Mouse (Mus musculus): ENCODE results near the gene 1810055G02Rik. TPM values are rescaled to one million over a fixed set of nuclear protein-coding genes. Genes with fewer than 3 reads are reported as not detected.

The 1810055G02Rik gene
- polyA plus RNA-seq, 1 experiment from 2014 or later: 18.6 TPM

- H3K9ac ChIP-seq (ENCODE audit: low read length): no peak overlapping the region
- H3K27me3 ChIP-seq (ENCODE audit: control insufficient read depth, insufficient read depth, low read length): no peaks in the 10 kb centered on the region
- no peak overlapping the region for H3K4me3 ChIP-seq (ENCODE audit: low read length)
- WGBS: 76% methylated on average over 8 of the region's 8 CpGs
- no peak overlapping the region for H3K4me2 ChIP-seq (ENCODE audit: low read depth, low read length)
- peaks cover 6% of the 10 kb centered on the region; the same call in 1 of the 2 replicates for H3K9me3 ChIP-seq (replicated peaks; ENCODE audit: control insufficient read depth, low read length)
- peaks cover 8% of the 10 kb centered on the region for H3K36me3 ChIP-seq (ENCODE audit: control insufficient read depth, insufficient read depth)
- H3K4me1 ChIP-seq (ENCODE audit: control insufficient read depth, insufficient read depth, low read length): peaks cover 7% of the 10 kb centered on the region
- H3K27ac ChIP-seq (ENCODE audit: low read length): no peak overlapping the region
- ATAC-seq (replicated peaks; ENCODE audit: extremely low read depth, insufficient read depth, low FRiP score): no peak
Observed at GRCm38 (mm10) chr19:3674122-3674855, 33.8 kb upstream of the 1810055G02Rik start.

- Histone ChIP-seq H3K4me2 (ENCODE audit: low read depth, low read length) (peak overlapping the region; percentile 49; the same call in 1 of the 2 replicates), H3K27me3 (ENCODE audit: control insufficient read depth, insufficient read depth, low read length) (no peaks in the 10 kb centered on the region), H3K9me3 (replicated peaks; ENCODE audit: control insufficient read depth, low read length) (no peaks in the 10 kb centered on the region), H3K4me1 (ENCODE audit: control insufficient read depth, insufficient read depth, low read length) (peaks cover 35% of the 10 kb centered on the region), H3K36me3 (ENCODE audit: control insufficient read depth, insufficient read depth) (no peaks in the 10 kb centered on the region), H3K27ac (ENCODE audit: low read length) (peak overlapping the region; percentile 89; the same call in 1 of the 2 replicates), H3K9ac (ENCODE audit: low read length) (no peak overlapping the region), H3K4me3 (ENCODE audit: low read length) (no peak overlapping the region)
- ATAC-seq (replicated peaks; ENCODE audit: extremely low read depth, insufficient read depth, low FRiP score): no peak
- whole genome bisulfite sequencing: 77% methylated on average over 7 of the region's 7 CpGs
Observed at GRCm38 (mm10) chr19:3680732-3681131, 27.4 kb upstream of the 1810055G02Rik start.

GRCm38 (mm10) chr19:3681310-3681934, 26.7 kb upstream of the 1810055G02Rik start:
- Histone ChIP-seq H3K36me3 (ENCODE audit: control insufficient read depth, insufficient read depth) (no peaks in the 10 kb centered on the region), H3K9me3 (replicated peaks; ENCODE audit: control insufficient read depth, low read length) (no peaks in the 10 kb centered on the region), H3K4me1 (ENCODE audit: control insufficient read depth, insufficient read depth, low read length) (peaks cover 35% of the 10 kb centered on the region), H3K27ac (ENCODE audit: low read length) (peak overlapping the region; percentile 89), H3K4me2 (ENCODE audit: low read depth, low read length) (peak overlapping the region; percentile 49), H3K9ac (ENCODE audit: low read length) (peak overlapping the region; percentile 53; the same call in 1 of the 2 replicates), H3K27me3 (ENCODE audit: control insufficient read depth, insufficient read depth, low read length) (no peaks in the 10 kb centered on the region), H3K4me3 (ENCODE audit: low read length) (peak overlapping the region; percentile 24; the same call in 1 of the 2 replicates)
- WGBS: 14% methylated on average over 13 of the region's 13 CpGs
- peak; percentile 76 for ATAC-seq (replicated peaks; ENCODE audit: extremely low read depth, insufficient read depth, low FRiP score)

GRCm38 (mm10) chr19:3684414-3684813, 23.7 kb upstream of the 1810055G02Rik start:
- no peaks in the 10 kb centered on the region for H3K36me3 ChIP-seq (ENCODE audit: control insufficient read depth, insufficient read depth)
- H3K27me3 ChIP-seq (ENCODE audit: control insufficient read depth, insufficient read depth, low read length): no peaks in the 10 kb centered on the region
- no peak for ATAC-seq (replicated peaks; ENCODE audit: extremely low read depth, insufficient read depth, low FRiP score)
- WGBS: 35% methylated on average over 1 of the region's 1 CpGs
- peak overlapping the region; percentile 98 for H3K4me2 ChIP-seq (ENCODE audit: low read depth, low read length)
- peaks cover 40% of the 10 kb centered on the region for H3K4me1 ChIP-seq (ENCODE audit: control insufficient read depth, insufficient read depth, low read length)
- peak overlapping the region; percentile 72; the same call in 1 of the 2 replicates for H3K27ac ChIP-seq (ENCODE audit: low read length)
- H3K9ac ChIP-seq (ENCODE audit: low read length): no peak overlapping the region; the same call in 1 of the 2 replicates
- no peaks in the 10 kb centered on the region for H3K9me3 ChIP-seq (replicated peaks; ENCODE audit: control insufficient read depth, low read length)
- H3K4me3 ChIP-seq (ENCODE audit: low read length): peak overlapping the region; percentile 73; the same call in 1 of the 2 replicates

GRCm38 (mm10) chr19:3684957-3685580, 23.0 kb upstream of the 1810055G02Rik start:
- 30% methylated on average over 11 of the region's 11 CpGs for WGBS
- no peaks in the 10 kb centered on the region for H3K27me3 ChIP-seq (ENCODE audit: control insufficient read depth, insufficient read depth, low read length)
- peak overlapping the region; percentile 98 for H3K4me2 ChIP-seq (ENCODE audit: low read depth, low read length)
- H3K9ac ChIP-seq (ENCODE audit: low read length): peak overlapping the region; percentile 96
- 0 out of 2 replicates have a peak, but pooled peaks cover 2% of the 10 kb centered on the region for H3K9me3 ChIP-seq (replicated peaks; ENCODE audit: control insufficient read depth, low read length)
- ATAC-seq (replicated peaks; ENCODE audit: extremely low read depth, insufficient read depth, low FRiP score): no peak
- peak overlapping the region; percentile 73 for H3K4me3 ChIP-seq (ENCODE audit: low read length)
- peak overlapping the region; percentile 72 for H3K27ac ChIP-seq (ENCODE audit: low read length)
- no peaks in the 10 kb centered on the region for H3K36me3 ChIP-seq (ENCODE audit: control insufficient read depth, insufficient read depth)
- peaks cover 40% of the 10 kb centered on the region for H3K4me1 ChIP-seq (ENCODE audit: control insufficient read depth, insufficient read depth, low read length)

GRCm38 (mm10) chr19:3685611-3686214, 22.4 kb upstream of the 1810055G02Rik start:
- peak overlapping the region; percentile 98 for H3K4me2 ChIP-seq (ENCODE audit: low read depth, low read length)
- peak overlapping the region; percentile 73 for H3K4me3 ChIP-seq (ENCODE audit: low read length)
- peak overlapping the region; percentile 72 for H3K27ac ChIP-seq (ENCODE audit: low read length)
- H3K9ac ChIP-seq (ENCODE audit: low read length): peak overlapping the region; percentile 96
- H3K9me3 ChIP-seq (replicated peaks; ENCODE audit: control insufficient read depth, low read length): 0 out of 2 replicates have a peak, but pooled peaks cover 2% of the 10 kb centered on the region
- no peaks in the 10 kb centered on the region for H3K27me3 ChIP-seq (ENCODE audit: control insufficient read depth, insufficient read depth, low read length)
- peaks cover 34% of the 10 kb centered on the region for H3K4me1 ChIP-seq (ENCODE audit: control insufficient read depth, insufficient read depth, low read length)
- ATAC-seq (replicated peaks; ENCODE audit: extremely low read depth, insufficient read depth, low FRiP score): peak; percentile 15; the same call in 1 of the 2 replicates
- 2% methylated on average over 45 of the region's 45 CpGs for WGBS
- H3K36me3 ChIP-seq (ENCODE audit: control insufficient read depth, insufficient read depth): no peaks in the 10 kb centered on the region

GRCm38 (mm10) chr19:3686215-3686894, 21.7 kb upstream of the 1810055G02Rik start, which contains the start of gene Lrp5:
Gene Lrp5 (minus strand): TSS chr19:3686564.
- peaks cover 28% of the 10 kb centered on the region for H3K4me1 ChIP-seq (ENCODE audit: control insufficient read depth, insufficient read depth, low read length)
- WGBS: 3% methylated on average over 53 of the region's 83 CpGs
- H3K9me3 ChIP-seq (replicated peaks; ENCODE audit: control insufficient read depth, low read length): 0 out of 2 replicates have a peak, but pooled peaks cover 2% of the 10 kb centered on the region
- no peaks in the 10 kb centered on the region for H3K36me3 ChIP-seq (ENCODE audit: control insufficient read depth, insufficient read depth)
- peak within 1 kb of the TSS; percentile 98 for H3K4me2 ChIP-seq (ENCODE audit: low read depth, low read length)
- no peaks in the 10 kb centered on the region for H3K27me3 ChIP-seq (ENCODE audit: control insufficient read depth, insufficient read depth, low read length)
- ATAC-seq (replicated peaks; ENCODE audit: extremely low read depth, insufficient read depth, low FRiP score): peak; percentile 38; the same call in 1 of the 2 replicates
- peak within 1 kb of the TSS; percentile 73 for H3K4me3 ChIP-seq (ENCODE audit: low read length)
- H3K9ac ChIP-seq (ENCODE audit: low read length): peak within 1 kb of the TSS; percentile 96
- peak within 1 kb of the TSS; percentile 72 for H3K27ac ChIP-seq (ENCODE audit: low read length)

- WGBS: 34% methylated on average over 5 of the region's 5 CpGs
- peak; percentile 51; the same call in 1 of the 2 replicates for ATAC-seq (replicated peaks; ENCODE audit: extremely low read depth, insufficient read depth, low FRiP score)
- Histone ChIP-seq H3K27me3 (ENCODE audit: control insufficient read depth, insufficient read depth, low read length) (no peaks in the 10 kb centered on the region; the same call in 1 of the 2 replicates), H3K9ac (ENCODE audit: low read length) (no peak overlapping the region), H3K36me3 (ENCODE audit: control insufficient read depth, insufficient read depth) (no peaks in the 10 kb centered on the region), H3K4me3 (ENCODE audit: low read length) (no peak overlapping the region), H3K4me2 (ENCODE audit: low read depth, low read length) (no peak overlapping the region), H3K27ac (ENCODE audit: low read length) (peak overlapping the region; percentile 45), H3K4me1 (ENCODE audit: control insufficient read depth, insufficient read depth, low read length) (peaks cover 14% of the 10 kb centered on the region), H3K9me3 (replicated peaks; ENCODE audit: control insufficient read depth, low read length) (0 out of 2 replicates have a peak, but pooled peaks cover 2% of the 10 kb centered on the region)
Observed at GRCm38 (mm10) chr19:3687676-3688171, 20.4 kb upstream of the 1810055G02Rik start.
